Mouse (Mus musculus): ENCODE results near the gene Tomm40l.

Gene Tomm40l

DNA sequence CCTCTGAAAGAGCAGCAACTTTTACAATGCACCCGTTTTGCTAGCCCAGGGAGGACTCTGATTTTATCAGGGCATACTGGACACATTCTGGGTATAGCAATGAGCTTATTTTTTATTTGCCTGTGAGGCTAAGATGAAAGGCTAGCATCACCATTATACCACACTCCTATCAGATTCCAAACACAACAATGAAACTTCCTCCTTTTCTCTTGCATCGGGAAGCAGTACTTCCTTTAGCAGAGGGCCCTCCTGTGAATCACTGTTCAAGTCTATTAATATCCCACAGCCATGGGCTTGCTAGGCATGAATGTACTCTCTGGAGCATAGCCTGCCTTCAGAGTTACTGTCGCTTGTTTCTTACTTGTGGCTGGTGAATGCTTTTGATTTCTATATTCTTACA lies 51.2 kb downstream of the Tomm40l start:
- ChIA-PET POLR2A (no interaction called here), CTCF (no interaction called here)

DNA sequence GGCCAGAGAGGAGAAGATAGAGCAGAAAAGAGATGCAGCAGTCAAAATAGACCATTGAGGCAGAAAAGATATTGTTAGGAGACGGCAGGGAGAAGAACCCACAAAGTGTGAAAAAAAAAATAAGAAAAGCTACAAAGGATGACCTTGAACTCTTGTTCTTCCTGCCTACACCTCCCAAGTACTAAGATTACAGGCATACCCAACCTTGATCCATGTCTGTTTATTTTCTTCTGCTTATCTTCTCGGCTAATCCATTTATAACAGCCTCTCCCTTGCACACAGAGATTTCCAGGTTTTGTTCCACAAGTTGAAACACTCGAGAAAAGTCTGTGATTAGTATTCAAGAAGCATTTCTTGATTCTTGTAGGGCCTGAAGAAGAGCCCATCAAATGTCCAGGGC lies 52.4 kb downstream of the Tomm40l start:
- CTCF ChIA-PET, result interaction anchor here in 2 of 4 experiments (0.6 to 1.1 kb wide), 2 partner anchors 23 to 51 kb away, joined by 3 to 4 read pairs; no protein-coding TSS in a partner anchor
- POLR2A ChIA-PET, result interaction anchor here in 1 of 4 experiments (1.0 to 1.7 kb wide), 2 partner anchors 14 to 51 kb away, joined by 3 to 5 read pairs; no protein-coding TSS in a partner anchor

DNA sequence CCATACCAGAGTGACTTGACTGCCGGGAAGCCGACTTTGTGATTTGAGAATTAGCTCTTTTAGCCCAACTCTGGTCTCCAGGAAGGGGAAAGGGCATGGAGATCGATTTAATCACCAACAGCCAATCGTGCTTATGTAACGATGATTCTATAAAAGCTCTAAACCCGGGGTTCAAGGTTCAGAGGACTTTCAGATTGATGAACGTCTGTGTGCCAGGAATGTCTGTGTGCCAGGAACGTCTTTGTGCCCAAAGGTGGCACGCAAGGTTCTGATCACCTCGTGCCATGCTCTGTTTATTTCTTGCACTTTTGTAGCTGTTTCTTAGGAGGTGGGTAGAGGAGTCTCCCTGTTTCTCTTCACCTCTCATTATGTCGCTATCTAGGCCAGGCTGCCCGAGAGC lies 53.4 kb downstream of the Tomm40l start:
- ChIA-PET CTCF (interaction anchor here in 3 of 4 experiments (1.1 to 2.6 kb wide), 4 partner anchors 50 to 52 kb away, joined by 3 to 8 read pairs (median 4); no protein-coding TSS in a partner anchor), POLR2A (interaction anchor here in 2 of 4 experiments (1.0 to 2.2 kb wide), 5 partner anchors 12 to 53 kb away, joined by 3 to 11 read pairs (median 5); partner anchors contain the start of gene Tomm40l (in 1 of the 2))

Measured in embryonic stem cell, embryonic (primary cell).